Mouse (Mus musculus) c-Kit-positive CD71-negative TER-119-negative erythroid progenitor cells, embryonic 14.5 days (primary cell): ENCODE measurements around the gene Map2k6.
A peak's percentile ranks its signal among the peaks of the same experiment; 100 is the strongest.
"Not testable (repeated sequence)": the region's sequence is repeated elsewhere in the genome, so short reads cannot be mapped to it uniquely, and the experiment has no call there.

Experiments used
- DNase-seq: peaks from one replicate; pipeline ENCODE4 v3.0.0-alpha.2; 2013; ENCODE audit warnings: low read depth

The Map2k6 gene

GRCm38 (mm10) chr11:110398553-110399239 lies at the start of gene Map2k6:
TSS of gene Map2k6 (plus strand) at chr11:110399122.
- DNase-seq: peak; percentile 67

DNA sequence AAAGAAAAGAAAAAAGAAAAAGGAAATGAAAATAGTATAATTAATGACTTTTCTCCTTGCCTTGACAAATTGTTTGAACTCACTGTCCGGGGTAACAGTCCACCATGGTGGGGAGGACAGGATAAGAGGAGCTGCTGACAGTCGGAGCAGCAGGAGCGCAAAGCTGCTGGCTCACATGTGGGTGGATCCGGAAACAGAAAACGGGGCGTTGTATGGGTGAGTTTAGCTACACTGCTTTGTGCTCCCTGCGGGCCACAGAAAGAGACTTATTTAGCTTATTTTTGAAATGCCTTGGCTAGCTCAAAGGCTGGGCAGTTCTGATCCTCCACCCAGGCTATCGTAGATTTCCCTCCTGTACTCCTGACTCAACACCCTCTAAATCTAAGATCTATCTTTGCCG lies 44.7 kb upstream of the Map2k6 start:
- DNase-seq: no peak

DNA sequence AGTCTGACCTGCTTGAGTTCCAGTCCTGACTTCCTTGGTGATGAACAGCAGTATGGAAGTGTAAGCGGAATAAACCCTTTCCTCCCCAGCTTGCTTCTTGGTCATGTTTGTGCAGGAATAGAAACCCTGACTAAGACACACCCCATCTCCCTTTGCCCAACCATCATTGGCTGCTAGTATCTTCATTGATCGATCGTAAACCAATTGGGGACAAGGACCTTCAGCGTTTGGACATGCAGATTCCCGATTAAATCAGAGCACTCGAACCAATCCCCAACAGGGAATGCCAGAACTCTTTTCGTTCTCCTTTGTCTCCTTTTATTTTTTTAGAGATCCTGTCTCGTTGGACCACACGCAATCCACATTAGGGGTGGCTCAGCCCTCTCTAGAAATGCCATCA lies 43.8 kb upstream of the Map2k6 start:
- not testable (repeated sequence) for DNase-seq

- DNase-seq: no peak
These were observed 41.0 kb upstream of the Map2k6 start for GRCm38 (mm10) chr11:110357756-110358551.

- peak; percentile 53 for DNase-seq
These were observed 33.9 kb upstream of the Map2k6 start for GRCm38 (mm10) chr11:110365016-110365415.

DNA sequence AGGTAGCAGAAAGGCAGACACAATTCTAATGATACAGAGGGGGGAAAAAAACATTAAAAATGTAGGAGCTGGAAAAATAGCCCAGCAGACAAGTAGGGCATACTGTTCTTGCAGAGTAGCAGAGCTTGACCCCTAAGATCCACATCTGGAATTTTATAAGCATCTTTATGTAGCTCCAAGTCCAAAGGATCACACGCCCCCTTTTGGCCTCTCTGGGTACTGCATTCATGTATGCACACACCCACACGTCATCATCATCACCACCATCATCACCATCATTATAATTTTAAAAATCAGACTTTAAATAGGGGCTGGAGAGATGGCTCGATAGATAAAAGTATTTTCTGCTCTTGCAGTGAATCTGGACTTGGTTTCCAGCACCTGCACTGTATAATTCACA lies 32.0 kb upstream of the Map2k6 start:
- no peak for DNase-seq

DNA sequence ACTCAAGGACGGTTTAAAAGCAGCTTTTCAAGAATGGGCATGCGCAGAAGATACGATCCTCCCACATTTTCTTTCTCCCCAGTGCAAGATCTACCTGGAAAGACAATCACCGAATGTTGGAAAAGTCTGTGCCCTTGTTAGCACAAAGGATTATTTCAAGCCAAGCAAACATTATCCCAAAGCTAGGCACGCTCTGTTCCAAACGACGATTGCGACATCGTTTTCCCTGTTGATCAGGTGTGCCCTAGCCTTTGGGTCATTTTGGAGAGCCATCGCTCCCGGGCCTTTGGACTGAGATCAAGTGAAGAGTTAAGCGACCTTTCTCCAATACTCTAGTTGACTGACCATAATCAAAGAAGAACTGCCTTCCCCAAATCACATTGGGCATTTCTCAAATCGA lies 31.3 kb upstream of the Map2k6 start:
- no peak for DNase-seq

GRCm38 (mm10) chr11:110369312-110370019 lies 29.5 kb upstream of the Map2k6 start:
- no peak for DNase-seq

DNA sequence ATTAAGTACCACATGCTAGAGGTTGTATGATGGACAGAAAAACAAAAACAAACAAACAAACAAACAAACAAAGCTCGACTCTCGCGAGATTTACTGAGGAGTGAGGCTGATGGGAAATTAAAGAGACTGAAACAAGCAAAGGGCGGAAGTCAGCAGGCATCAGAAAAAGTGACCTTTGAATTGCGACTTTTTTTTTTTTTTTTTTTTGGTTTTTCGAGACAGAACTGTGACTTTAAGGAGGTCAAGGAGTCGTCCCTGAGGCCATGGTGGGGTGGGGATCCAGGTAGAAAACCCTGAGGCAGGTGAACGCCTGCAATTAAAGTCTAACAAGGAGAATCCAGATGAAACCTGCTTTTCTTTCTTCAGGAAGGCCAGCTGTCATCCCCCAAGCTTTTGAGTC lies 27.1 kb upstream of the Map2k6 start:
- DNase-seq: no peak

DNA sequence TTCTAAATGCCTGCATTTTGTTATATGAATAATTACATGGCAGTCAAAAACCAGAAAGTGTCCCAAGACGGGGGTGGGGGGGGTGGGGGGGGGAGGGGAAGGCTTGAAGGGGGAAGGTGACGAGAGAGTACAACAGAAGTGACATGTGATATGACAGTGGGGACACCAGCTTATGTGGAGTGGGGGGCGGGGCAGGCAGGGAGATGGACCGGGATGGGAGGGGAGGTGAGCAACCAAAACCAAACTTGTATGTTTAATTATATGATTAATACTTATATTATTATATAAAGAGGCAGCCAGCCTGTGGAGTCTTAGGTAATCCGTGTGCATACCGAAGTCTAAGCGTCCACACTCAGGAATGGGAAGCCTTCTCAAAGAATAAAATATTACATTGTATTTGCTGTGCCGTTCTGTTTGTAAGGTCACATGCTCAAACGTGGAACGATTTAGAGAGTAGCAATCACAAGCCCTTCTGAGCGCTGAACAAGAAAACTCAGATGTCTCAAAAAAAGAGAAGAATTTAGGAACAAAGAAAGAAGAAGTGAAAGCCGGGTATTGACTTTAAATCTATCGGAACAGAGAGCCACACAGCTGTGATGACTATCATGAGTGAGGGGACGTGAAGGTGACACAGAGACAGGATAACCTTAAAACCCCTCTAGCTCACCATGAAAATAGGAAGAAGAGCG lies 26.5 kb upstream of the Map2k6 start:
- DNase-seq: no peak

GRCm38 (mm10) chr11:110374036-110374435 lies 24.9 kb upstream of the Map2k6 start:
- no peak for DNase-seq

GRCm38 (mm10) chr11:110379661-110380309 lies 19.1 kb upstream of the Map2k6 start:
- no peak for DNase-seq

GRCm38 (mm10) chr11:110380310-110380668 lies 18.6 kb upstream of the Map2k6 start:
- no peak for DNase-seq

DNA sequence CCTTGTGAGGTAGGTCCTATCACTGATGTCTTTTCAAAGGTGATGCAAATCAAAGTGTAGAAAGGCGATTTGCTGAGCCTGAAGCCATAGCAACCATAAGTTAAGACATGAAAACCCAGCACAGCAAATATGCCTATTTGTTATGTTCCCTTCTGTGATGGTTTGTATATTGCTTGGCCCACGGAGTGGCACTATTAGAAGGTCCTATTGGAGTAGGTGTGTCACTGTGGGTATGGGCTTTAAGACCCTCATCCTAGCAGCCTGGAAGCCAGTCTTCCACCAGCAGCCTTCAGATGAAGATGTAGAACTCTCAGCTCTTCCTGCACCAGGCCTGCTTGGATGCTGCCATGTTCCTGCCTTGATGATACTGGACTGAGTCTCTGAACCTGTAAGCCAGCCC lies 13.4 kb upstream of the Map2k6 start:
- DNase-seq: no peak

- DNase-seq: no peak
These were observed 6.2 kb upstream of the Map2k6 start for GRCm38 (mm10) chr11:110392763-110393162.

DNA sequence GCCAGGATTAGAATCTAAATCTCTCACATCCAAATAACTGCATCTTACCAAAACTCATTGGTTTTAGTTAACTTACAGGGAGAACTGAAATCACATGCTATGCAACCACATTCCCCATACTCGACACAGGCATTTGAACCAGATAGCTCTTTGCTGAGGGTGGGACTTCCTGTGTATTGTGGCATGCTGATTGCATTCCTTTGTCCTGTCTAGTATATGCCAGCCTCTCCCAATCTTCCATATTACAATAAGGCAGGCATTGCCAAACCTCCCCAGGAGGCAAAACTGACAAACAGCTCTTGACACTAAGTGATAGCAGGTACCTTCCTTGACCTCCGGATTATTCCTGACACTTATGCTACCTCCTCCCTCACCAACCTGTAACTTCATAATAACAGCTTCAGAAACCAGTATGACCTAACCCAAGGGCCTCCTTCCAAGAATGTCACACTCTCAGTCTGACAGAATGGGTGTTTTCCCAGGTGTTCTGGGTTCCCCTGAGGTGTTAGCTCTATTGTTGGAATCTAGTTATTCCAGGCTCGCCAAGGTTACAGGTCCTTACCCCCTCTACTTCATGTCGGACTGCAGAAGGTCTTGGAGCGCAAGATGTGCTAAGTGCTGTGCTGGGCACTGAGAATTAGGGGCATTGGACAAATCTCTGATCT lies 4.0 kb upstream of the Map2k6 start:
- DNase-seq: no peak

DNA sequence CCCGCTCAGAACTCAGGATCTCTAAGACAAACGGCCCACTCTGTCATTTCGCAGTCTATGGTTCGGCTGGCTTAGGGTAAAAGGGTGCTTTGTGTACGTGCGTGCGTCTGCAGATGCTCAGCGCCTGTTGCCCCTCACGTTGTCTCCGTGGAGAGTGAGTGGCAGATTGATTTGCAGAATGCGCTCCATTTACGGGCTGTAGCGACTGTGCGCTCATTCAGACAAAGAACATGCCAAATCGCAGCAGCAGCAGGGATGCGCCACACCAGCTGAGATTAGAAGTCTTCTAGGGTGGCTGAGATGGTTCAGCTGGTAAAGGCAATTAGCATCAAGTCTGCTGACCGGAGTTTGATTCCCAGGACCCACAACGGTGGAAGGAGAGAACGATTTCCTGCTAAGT lies 2.8 kb upstream of the Map2k6 start:
- DNase-seq: no peak

DNA sequence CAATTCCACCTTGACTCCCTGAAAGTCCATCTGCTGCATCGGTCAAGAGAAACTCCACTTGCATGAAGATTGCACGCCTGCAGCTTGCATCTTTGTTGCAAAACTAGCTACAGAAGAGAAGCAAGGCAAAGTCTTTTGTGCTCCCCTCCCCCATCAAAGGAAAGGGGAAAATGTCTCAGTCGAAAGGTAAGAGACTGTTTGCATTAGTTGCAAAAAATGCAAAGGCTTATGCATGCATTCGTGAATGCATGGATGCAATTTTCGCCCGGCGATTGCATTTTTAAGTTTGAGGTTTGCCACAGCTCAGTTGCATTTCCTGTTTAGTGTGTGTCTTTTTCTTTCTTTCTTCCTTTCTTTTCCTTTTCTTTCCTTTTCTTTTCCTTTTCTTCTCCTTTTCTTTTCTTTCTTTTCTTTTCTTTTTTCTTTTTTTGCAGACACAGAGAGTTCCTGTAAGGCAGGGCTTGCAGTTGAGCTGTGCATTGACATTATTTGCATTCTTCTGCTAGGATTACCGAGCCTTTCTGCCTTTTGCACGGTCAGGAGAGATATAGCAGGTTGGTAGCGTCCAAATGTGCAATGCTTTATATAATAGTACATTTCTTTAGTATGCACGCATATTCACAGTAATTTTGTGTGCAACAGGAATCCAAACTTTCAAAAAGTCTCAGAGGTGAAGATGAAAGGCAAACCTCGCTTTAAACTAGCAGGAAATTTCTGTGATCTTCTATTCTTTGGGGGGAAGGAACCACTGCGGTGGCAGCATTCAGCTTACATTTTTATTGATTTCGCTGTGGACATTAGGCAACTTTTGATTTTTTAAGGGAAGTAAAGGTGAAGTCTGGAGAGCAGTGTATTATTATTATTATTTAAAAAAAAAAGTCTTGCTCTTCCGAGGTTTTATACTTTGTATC lies 573 bp downstream of the Map2k6 start:
- no peak for DNase-seq

GRCm38 (mm10) chr11:110400283-110400682 lies 1.4 kb downstream of the Map2k6 start:
- no peak for DNase-seq

DNA sequence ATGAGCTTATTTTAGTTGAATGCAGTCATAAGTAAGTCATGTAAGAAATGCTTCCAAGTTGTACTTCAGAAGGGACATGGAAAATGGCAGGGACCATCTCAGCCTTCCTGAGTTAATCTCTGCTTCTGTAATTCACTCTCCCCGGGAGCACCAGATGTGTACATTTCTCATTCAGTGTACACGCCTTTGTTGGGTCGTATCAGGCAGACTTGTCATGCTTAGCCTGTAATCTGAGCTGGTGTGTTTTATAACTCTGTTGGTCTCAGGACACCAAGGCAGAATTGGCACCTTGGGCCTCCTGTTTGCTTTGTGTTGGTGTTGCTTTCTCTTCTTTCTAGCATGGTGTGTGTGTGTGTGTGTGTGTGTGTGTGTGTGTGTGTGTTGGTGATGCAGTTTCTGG lies 3.7 kb downstream of the Map2k6 start:
- DNase-seq: no peak
